Mouse (Mus musculus) cerebellum, adult 9-10 months (tissue): ENCODE results near the gene Bak1.
A peak's percentile ranks its signal among the peaks of the same experiment; 100 is the strongest.

ENCODE experiments used
- DNase-seq: peaks from one replicate; pipeline ENCODE4 v3.0.0; 2022

Gene Bak1

GRCm38 (mm10) chr17:27048445-27049239, 19.8 kb upstream of the Bak1 start:
- no peak for DNase-seq

- DNase-seq: no peak
Observed at GRCm38 (mm10) chr17:27047762-27048444, 19.1 kb upstream of the Bak1 start.

DNA sequence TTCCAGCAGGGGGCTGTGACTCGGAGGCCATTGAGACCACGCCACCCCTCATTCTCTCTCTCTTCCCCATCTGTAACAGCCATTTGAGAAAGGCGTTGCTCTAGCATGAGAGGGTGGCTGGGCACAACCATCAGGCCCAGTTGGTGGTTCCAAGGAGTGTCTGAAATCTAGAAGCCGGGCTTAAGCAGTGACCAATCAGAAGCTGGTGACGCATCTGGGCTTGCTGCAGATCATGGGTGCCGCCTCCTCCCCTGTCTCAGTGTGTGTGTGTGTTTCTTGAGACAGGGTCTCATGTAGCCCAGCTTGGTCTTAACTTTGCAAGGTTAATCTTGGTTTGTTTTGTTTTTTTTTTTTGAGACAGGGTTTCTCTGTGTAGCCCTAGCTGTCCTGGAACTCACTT, 16.4 kb upstream of the Bak1 start:
- no peak for DNase-seq

- no peak for DNase-seq
Observed at GRCm38 (mm10) chr17:27042840-27043239, 14.0 kb upstream of the Bak1 start.

GRCm38 (mm10) chr17:27041787-27042055, 12.9 kb upstream of the Bak1 start:
- DNase-seq: no peak

GRCm38 (mm10) chr17:27041046-27041786, 12.4 kb upstream of the Bak1 start:
- DNase-seq: no peak

DNA sequence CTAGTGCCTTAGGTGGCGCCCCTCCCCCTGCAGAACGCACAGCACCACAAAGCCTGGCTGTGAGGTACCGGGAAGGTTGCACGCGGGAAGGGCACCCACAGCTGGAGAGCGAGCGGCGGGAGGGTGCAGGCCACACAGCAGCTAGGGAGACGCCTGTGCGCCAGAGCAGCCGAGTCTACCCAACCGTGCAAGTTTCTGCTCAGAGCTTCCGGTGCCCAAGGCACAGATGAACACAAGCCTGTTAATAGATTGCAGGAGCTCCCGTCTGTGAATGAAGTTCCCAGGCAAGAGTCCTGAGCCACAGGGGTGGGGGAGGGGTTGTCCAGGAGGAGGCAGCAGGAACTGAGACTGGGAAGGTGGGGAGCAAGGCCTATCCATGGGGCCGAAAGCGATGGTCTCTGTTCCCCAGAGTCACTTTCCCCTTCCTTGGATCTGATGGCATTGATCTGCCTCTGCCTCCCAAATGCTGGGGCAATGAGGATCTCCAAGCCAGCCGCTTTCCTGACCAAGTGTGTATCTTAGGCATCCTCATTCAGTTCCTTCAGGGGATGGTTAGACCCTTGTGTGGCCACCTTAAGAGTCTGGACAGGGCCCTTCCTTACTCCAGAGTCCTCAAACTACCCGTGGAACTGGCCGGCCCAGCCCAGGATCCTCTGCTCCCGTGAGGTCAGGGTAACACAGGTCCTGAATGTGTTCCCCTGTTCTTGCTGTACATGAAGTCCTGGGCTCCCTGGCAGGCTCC, 11.7 kb upstream of the Bak1 start:
- DNase-seq: no peak

DNA sequence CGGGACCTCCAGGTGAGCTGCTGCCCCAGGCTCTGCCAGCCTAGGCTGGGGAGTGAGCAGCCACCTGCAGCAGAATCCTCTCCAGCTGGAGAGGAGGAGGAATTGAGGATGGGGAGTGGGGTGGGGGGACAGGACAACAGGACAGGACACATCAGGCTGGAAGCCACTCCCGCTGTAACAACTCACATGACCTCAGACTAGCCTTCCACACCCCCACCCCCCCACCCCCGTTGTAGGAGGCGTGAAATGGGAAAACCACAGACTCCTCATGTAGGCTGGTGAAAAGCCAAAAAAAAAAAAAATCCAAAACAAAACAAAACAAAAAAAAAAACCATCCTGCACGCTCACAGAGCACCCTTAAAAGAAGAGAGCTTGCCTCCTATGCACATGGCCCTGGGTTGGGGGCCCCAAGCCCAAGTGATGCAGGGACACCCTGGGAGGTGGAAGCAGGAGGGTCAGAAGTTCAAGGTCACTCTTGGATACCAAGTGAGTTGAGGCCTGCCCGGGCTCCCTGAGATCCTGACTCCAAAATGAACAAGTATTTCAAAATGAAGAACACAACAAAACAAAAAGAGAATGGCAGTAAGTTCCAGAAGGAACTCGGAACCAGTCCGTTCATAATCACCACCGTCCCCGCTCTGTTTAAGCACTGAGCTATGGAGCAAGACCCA, 10.8 kb upstream of the Bak1 start:
- DNase-seq: no peak

DNA sequence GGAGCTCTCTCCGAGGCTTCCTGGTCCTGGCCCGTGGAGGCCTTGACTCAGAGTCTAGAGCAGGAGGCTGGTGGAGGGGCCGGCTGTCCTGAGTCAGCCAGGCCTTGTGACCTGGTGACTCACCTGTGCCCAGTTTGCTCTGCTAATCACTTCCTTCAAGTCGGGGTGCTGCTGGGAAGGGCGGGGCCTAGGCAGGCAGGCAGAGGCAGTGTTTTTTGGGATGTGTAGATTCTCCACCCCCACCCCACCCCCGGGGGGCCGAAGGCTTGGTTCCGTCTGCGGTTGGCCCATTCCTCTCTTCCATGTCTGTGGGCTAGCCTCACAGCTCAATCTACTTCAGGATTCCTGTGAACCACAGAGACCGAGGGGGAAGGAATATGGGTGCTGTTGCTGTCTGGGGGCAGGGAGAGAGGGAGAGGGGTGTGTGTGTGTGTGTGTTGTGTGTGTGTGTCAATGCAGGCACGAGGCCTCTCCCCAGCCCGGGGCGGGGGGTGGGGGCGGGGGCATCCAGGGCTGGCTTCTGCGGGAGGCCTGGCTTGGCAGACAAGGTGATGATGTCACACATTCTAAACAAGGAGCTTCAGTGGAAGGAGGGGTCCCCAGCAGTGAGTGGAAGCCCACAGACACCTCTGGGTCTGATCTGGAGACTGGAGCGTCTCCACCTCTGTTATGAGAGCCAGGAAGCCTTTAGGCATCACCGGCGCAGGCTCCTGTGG, 9.7 kb upstream of the Bak1 start:
- DNase-seq: no peak

GRCm38 (mm10) chr17:27036465-27036864, 7.7 kb upstream of the Bak1 start:
- no peak for DNase-seq

DNA sequence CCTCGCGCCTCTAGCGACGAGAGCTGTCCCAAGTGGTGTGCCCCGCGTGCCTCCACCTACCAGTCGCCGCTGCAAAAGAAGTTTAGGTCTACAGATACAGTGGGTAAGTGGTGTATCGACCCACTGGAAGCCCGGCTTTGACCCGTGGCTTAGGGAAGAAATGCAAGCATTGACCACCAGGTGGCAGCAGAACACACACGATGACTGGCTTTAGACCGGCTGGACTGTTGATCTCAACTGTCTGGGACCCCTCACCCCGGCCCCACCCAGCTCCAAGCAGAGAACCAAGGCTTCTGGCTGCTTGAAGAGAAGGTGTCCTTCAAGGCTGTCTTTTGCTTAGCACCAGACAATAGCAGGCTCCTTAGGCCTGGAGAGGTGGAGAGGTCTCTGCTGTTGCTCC, 4.1 kb upstream of the Bak1 start:
- peak; percentile 85 for DNase-seq

- no peak for DNase-seq
Observed at GRCm38 (mm10) chr17:27032328-27032727, 3.5 kb upstream of the Bak1 start.

DNA sequence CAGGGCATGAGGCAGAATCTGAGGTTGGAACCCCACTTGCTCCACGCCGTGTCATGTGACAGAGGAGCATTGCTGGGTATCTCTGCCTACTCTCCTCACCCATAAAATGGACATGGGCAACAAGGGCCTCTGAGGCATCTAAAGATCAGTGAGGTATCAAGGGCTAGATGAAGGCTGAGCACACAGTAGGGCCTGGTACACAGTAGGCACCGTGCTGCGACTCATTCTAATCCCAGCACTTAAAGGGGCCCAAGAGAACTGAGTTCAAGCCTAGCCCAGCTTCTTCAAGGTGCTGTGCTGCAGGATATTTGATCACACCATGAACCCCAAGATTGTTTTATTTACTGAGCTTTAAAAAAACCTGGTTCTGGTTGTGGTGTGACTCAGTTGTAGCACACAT, 2.1 kb upstream of the Bak1 start:
- no peak for DNase-seq

GRCm38 (mm10) chr17:27029431-27029830, 622 bp upstream of the Bak1 start:
- peak; percentile 42 for DNase-seq

- peak; percentile 94 for DNase-seq
Observed at GRCm38 (mm10) chr17:27028284-27028795, 469 bp downstream of the Bak1 start.

DNA sequence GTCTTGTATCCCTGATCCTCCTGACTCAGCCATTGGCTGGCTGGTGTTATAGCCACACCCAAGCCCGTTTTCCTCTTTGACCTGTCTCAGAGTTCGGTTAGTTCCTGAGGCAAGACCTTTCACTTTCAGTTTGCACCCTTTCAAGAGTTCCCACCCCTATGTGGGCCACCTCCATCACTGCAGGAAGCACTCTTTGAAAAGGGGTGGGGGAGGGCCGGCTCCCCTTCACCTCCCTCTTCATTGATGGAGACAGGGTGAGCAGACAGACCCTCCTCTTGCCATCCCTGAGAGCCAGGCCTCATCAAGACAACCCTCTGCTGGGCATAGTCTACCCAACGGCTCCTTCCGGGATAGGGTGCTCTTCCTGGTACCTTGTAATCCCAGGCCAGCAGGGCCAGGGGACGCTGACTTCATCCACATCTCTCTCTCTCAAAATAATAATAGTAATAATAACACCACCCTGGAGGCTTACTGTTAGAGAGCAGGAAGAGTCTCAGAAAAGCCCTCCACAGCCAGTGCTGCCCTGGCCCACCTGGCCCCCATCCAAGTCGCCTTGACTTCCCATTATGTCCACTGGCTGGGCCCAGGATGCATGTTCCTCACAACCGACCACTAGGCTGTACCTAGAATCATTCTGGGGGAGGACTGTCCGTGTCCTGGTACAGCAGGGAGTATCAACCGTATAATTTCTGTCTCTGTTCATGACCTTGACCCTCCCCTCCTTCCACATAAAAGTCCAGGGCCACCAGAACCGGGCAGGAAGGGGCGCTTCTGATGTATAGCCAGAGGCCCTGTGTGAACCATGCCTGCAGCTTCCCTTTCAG, 1.1 kb downstream of the Bak1 start:
- DNase-seq: peak; percentile 56

DNA sequence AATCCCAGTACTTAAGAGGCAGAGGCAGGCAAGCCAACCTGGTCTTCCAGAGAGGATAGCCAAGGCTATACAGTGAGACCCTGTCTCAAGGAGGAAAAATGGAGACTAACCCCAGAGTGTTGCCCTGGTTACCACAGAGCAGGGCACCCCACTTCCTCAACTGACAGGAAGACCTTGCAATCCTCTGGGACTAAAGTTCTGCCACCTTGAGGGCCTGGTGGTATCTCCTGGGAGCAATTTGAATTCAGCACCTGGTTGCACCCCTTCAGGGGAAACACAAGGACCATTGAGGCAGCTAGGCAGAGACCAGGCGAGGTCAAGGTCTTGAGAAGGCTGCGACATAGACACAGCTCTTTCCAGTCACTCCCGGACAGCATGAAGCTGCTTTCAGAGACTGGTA, 2.9 kb downstream of the Bak1 start:
- DNase-seq: no peak

GRCm38 (mm10) chr17:27025326-27025902, 3.4 kb downstream of the Bak1 start:
- DNase-seq: no peak

DNA sequence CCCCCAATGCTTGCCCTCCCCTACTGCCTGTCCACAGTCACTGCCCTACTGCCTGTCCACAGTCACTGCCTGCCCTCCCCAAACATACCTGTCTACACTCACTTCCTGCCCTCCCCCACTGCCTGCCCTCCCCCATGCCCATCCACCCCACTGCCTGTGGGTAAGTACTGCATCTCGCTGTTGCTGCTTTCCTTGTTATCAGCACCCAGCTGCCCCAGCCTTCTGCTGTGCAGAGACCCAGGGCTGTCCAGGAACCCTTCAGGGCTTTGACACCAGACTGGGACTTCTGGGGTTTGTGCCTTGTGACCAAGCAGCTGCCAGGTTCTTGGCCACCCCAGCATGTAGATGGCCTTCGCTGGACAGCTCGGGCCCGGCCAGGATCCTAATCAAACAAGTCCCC, 5.5 kb downstream of the Bak1 start:
- no peak for DNase-seq

DNA sequence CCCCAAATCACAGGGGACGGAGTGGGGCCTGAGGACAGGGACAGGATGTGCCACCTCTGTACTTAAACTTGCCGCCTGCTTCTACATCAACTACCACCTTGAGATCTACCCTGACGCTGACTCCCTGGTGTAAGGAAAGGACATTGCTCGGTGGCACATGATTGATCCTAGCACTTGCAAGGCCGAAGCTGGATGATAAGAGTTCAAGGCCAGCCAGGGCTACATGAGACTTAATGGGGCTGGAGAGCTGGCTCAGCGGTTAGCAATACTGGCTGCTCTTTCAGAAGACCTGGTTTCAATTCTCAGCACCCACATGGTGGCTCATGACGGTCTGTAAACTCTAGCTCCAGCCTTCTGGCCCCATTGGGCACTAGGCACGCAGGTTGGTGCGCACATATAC, 7.1 kb downstream of the Bak1 start:
- DNase-seq: no peak

- DNase-seq: peak; percentile 88
Observed at GRCm38 (mm10) chr17:27021076-27021475, 7.7 kb downstream of the Bak1 start.
